Comparison of ENCODE assay signal across 25 mouse cellular contexts in the genomic region with DNA sequence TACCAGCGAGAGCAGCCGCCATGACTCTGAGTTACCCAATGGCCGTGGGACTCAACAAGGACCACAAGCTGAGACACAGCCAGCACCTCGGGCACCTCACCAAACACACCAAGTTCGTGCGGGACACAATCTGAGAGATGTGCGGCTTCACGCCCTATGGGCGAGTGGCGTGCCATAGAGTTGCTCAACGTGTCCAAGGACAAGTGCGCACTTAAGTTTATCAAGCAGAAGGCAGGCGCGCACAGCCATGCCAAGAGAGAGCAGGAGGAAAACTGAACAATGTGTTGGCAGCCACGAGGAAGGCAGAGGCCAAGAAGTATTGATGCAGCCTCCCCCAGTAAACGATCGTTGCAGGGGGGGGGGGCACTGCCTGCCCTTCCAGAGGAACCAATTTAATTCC. TPM values are rescaled to one million over a fixed set of nuclear protein-coding genes. Genes with fewer than 3 reads are reported as not detected.
DNase-seq lines count a peak whose midpoint lies in the region; ATAC-seq and TF ChIP-seq lines count a peak whose summit lies in the region.
"Had no signal": no experiment of that assay in that cellular context is flagged by ENCODE, and none has a peak within 500 bp of the region (broad histone marks: within the 10 kb centered on the region; RNA-seq: fewer than 3 reads in every experiment).

No protein-coding gene starts in this region.

- ATAC-seq in forebrain, postnatal 0 days = peak; percentile 36; the same call in 1 of the 2 replicates
- no peak for ATAC-seq in forebrain, embryonic 15.5 days (replicated peaks)
- ATAC-seq in midbrain, embryonic 11.5 days (ENCODE audit: low FRiP score) = no peak
- no peak for ATAC-seq in midbrain, embryonic 16.5 days
- ATAC-seq in lung, embryonic 16.5 days (ENCODE audit: low read depth) = peak; percentile 35; the same call in 1 of the 2 replicates
- no peak for ATAC-seq in CD4-positive, CD25-positive, alpha-beta regulatory T cell, adult 4 months
- ATAC-seq: forebrain, embryonic 16.5 days; hindbrain, postnatal 0 days had no signal

- H3K4me3 ChIP-seq in forebrain, postnatal 0 days (ENCODE audit: low read depth, low read length) = no peak overlapping the region
- H3K4me3 ChIP-seq in forebrain, embryonic 15.5 days = no peak overlapping the region
- H3K4me3 ChIP-seq in midbrain, embryonic 11.5 days (ENCODE audit: low read depth, low read length) = no peak overlapping the region
- no peak overlapping the region for H3K4me3 ChIP-seq in midbrain, embryonic 16.5 days (ENCODE audit: low read depth, low read length)
- no peak overlapping the region for H3K4me3 ChIP-seq in lung, embryonic 16.5 days (ENCODE audit: low read length)
- H3K4me3 ChIP-seq: embryonic facial prominence, embryonic 10.5 days; gastrocnemius, adult 2 months; left cerebral cortex, adult 2 months; limb, embryonic 10.5 days; megakaryocyte, embryonic 14.5 days; neural tube, embryonic 12.5 days had no signal

- H3K9me3 ChIP-seq in forebrain, postnatal 0 days (ENCODE audit: low read length) = no peaks in the 10 kb centered on the region
- no peaks in the 10 kb centered on the region for H3K9me3 ChIP-seq in forebrain, embryonic 15.5 days
- H3K9me3 ChIP-seq in midbrain, embryonic 11.5 days (ENCODE audit: control insufficient read depth, low read length) = no peaks in the 10 kb centered on the region
- no peaks in the 10 kb centered on the region for H3K9me3 ChIP-seq in midbrain, embryonic 16.5 days (replicated peaks; ENCODE audit: control insufficient read depth, low read length, poor library complexity, severe bottlenecking)
- no peaks in the 10 kb centered on the region for H3K9me3 ChIP-seq in lung, embryonic 16.5 days (ENCODE audit: control insufficient read depth, low read length)
- H3K9me3 ChIP-seq: embryonic facial prominence, embryonic 10.5 days; limb, embryonic 10.5 days; neural tube, embryonic 12.5 days had no signal

- TF ChIP-seq CTCF in forebrain, postnatal 0 days (IDR thresholded peaks at IDR 0.05; ENCODE audit: low read depth) = no peak

- DNase-seq in forebrain, postnatal 0 days = peak; percentile 27
- peak; percentile 47 for DNase-seq in midbrain, embryonic 11.5 days (ENCODE audit: low spot score, missing footprints)
- no peak for DNase-seq in natural killer cell, adult 2 months (ENCODE audit: low spot score in 2 of 2)
- DNase-seq: adrenal gland, adult 2 months; cerebellum, postnatal 36 days; gastrocnemius, adult 2 months; heart, adult 11 months; kidney, adult 2 months; kidney, postnatal 14 days; thymus, postnatal 25 days had no signal

- no peak overlapping the region for H3K4me2 ChIP-seq in forebrain, postnatal 0 days (ENCODE audit: low read depth)
- H3K4me2 ChIP-seq in forebrain, embryonic 15.5 days (replicated peaks) = no peak overlapping the region
- H3K4me2 ChIP-seq in midbrain, embryonic 11.5 days = no peak overlapping the region
- no peak overlapping the region for H3K4me2 ChIP-seq in midbrain, embryonic 16.5 days (ENCODE audit: low read length)
- no peak overlapping the region for H3K4me2 ChIP-seq in lung, embryonic 16.5 days (ENCODE audit: low read depth, low read length)
- H3K4me2 ChIP-seq: neural tube, embryonic 12.5 days had no signal

- no peak overlapping the region for H3K9ac ChIP-seq in forebrain, postnatal 0 days
- H3K9ac ChIP-seq in forebrain, embryonic 15.5 days (replicated peaks) = no peak overlapping the region
- H3K9ac ChIP-seq in midbrain, embryonic 11.5 days (ENCODE audit: low read length) = no peak overlapping the region
- no peak overlapping the region for H3K9ac ChIP-seq in midbrain, embryonic 16.5 days (ENCODE audit: low read depth, low read length)
- no peak overlapping the region for H3K9ac ChIP-seq in lung, embryonic 16.5 days (ENCODE audit: low read length)
- H3K9ac ChIP-seq: neural tube, embryonic 12.5 days had no signal

- 72% methylated on average over 17 of the region's 17 CpGs for WGBS in forebrain, postnatal 0 days
- 82% methylated on average over 17 of the region's 17 CpGs for WGBS in forebrain, embryonic 15.5 days
- WGBS in midbrain, embryonic 11.5 days = 92% methylated on average over 17 of the region's 17 CpGs
- WGBS in midbrain, embryonic 16.5 days = 87% methylated on average over 17 of the region's 17 CpGs
- WGBS in lung, embryonic 16.5 days = 73% methylated on average over 17 of the region's 17 CpGs

- H3K4me1 ChIP-seq in forebrain, postnatal 0 days (ENCODE audit: insufficient read depth) = no peaks in the 10 kb centered on the region
- peaks cover 5% of the 10 kb centered on the region; the same call in 1 of the 2 replicates for H3K4me1 ChIP-seq in forebrain, embryonic 15.5 days
- no peaks in the 10 kb centered on the region for H3K4me1 ChIP-seq in midbrain, embryonic 11.5 days (ENCODE audit: control insufficient read depth, insufficient read depth, low read length)
- no peaks in the 10 kb centered on the region for H3K4me1 ChIP-seq in midbrain, embryonic 16.5 days (ENCODE audit: control insufficient read depth, insufficient read depth, low read length)
- H3K4me1 ChIP-seq in lung, embryonic 16.5 days (replicated peaks; ENCODE audit: control insufficient read depth, insufficient read depth, low read length) = no peaks in the 10 kb centered on the region
- H3K4me1 ChIP-seq: neural tube, embryonic 12.5 days had no signal

- no peak overlapping the region for H3K27ac ChIP-seq in forebrain, postnatal 0 days (ENCODE audit: low read depth, low read length)
- H3K27ac ChIP-seq in forebrain, embryonic 15.5 days (replicated peaks) = no peak overlapping the region
- H3K27ac ChIP-seq in midbrain, embryonic 11.5 days (ENCODE audit: low read depth, low read length) = no peak overlapping the region
- H3K27ac ChIP-seq in midbrain, embryonic 16.5 days (ENCODE audit: low read length) = no peak overlapping the region
- no peak overlapping the region for H3K27ac ChIP-seq in lung, embryonic 16.5 days (ENCODE audit: low read length)
- H3K27ac ChIP-seq: embryonic facial prominence, embryonic 10.5 days; gastrocnemius, adult 2 months; hindbrain, postnatal 0 days; left cerebral cortex, adult 2 months; limb, embryonic 10.5 days; neural tube, embryonic 12.5 days; stomach, postnatal 0 days had no signal

- no peaks in the 10 kb centered on the region for H3K36me3 ChIP-seq in forebrain, postnatal 0 days (ENCODE audit: insufficient read depth)
- H3K36me3 ChIP-seq in forebrain, embryonic 15.5 days = no peaks in the 10 kb centered on the region
- H3K36me3 ChIP-seq in midbrain, embryonic 11.5 days (ENCODE audit: control insufficient read depth, insufficient read depth, low read length) = no peaks in the 10 kb centered on the region
- H3K36me3 ChIP-seq in midbrain, embryonic 16.5 days (ENCODE audit: control insufficient read depth, insufficient read depth, low read length) = no peaks in the 10 kb centered on the region
- H3K36me3 ChIP-seq in lung, embryonic 16.5 days (ENCODE audit: control insufficient read depth, insufficient read depth, low read length) = no peaks in the 10 kb centered on the region
- H3K36me3 ChIP-seq: embryonic facial prominence, embryonic 10.5 days; limb, embryonic 10.5 days; neural tube, embryonic 12.5 days had no signal

- no peaks in the 10 kb centered on the region for H3K27me3 ChIP-seq in forebrain, postnatal 0 days (ENCODE audit: insufficient read depth, low read length)
- no peaks in the 10 kb centered on the region for H3K27me3 ChIP-seq in forebrain, embryonic 15.5 days
- H3K27me3 ChIP-seq in midbrain, embryonic 11.5 days (ENCODE audit: control insufficient read depth, insufficient read depth, low read length) = no peaks in the 10 kb centered on the region
- no peaks in the 10 kb centered on the region for H3K27me3 ChIP-seq in midbrain, embryonic 16.5 days (ENCODE audit: control insufficient read depth, insufficient read depth, low read depth, low read length)
- H3K27me3 ChIP-seq in lung, embryonic 16.5 days (ENCODE audit: control insufficient read depth, insufficient read depth, low read depth, low read length) = no peaks in the 10 kb centered on the region
- H3K27me3 ChIP-seq: neural tube, embryonic 12.5 days had no signal

RNA-seq across cellular contexts. Expression of a gene that starts 10.5 kb away (rescaled TPM):
- total RNA-seq in forebrain, postnatal 0 days (2014; rRNA removed) = 92.2 and 96.0 TPM in 2 replicates
- 143 and 158 TPM in 2 replicates for polyA plus RNA-seq in forebrain, postnatal 0 days (2015; fragmentation: Nextera tagmentation; extraction: Ambion mirVana)
- polyA plus RNA-seq in forebrain, embryonic 15.5 days (2015; fragmentation: Nextera tagmentation; extraction: Ambion mirVana) = 193 and 201 TPM in 2 replicates
- polyA plus RNA-seq in midbrain, embryonic 11.5 days (2014; fragmentation: Nextera tagmentation; extraction: Ambion mirVana) = 173 and 183 TPM in 2 replicates
- 177 and 198 TPM in 2 replicates for polyA plus RNA-seq in midbrain, embryonic 16.5 days (2015; fragmentation: Nextera tagmentation; extraction: Ambion mirVana)
- polyA plus RNA-seq in lung, embryonic 16.5 days (2015; fragmentation: Nextera tagmentation; extraction: Ambion mirVana) = 167 and 177 TPM in 2 replicates
- 10 to 100 TPM; 32.9 to 39.6 TPM for polyA plus RNA-seq in CD4-positive, CD25-positive, alpha-beta regulatory T cell, adult 4 months (2017; shearing (Covaris generic))

RNA-seq across cellular contexts. Expression of a gene that starts 26.2 kb away (rescaled TPM):
- total RNA-seq in forebrain, postnatal 0 days (2014; rRNA removed) = 12.7 and 13.8 TPM in 2 replicates
- 8.7 and 10.2 TPM in 2 replicates for polyA plus RNA-seq in forebrain, postnatal 0 days (2015; fragmentation: Nextera tagmentation; extraction: Ambion mirVana)
- polyA plus RNA-seq in forebrain, embryonic 15.5 days (2015; fragmentation: Nextera tagmentation; extraction: Ambion mirVana) = 2.2 and 2.4 TPM in 2 replicates
- 7.1 and 8.3 TPM in 2 replicates for polyA plus RNA-seq in midbrain, embryonic 11.5 days (2014; fragmentation: Nextera tagmentation; extraction: Ambion mirVana)
- polyA plus RNA-seq in midbrain, embryonic 16.5 days (2015; fragmentation: Nextera tagmentation; extraction: Ambion mirVana) = 4.4 and 5.5 TPM in 2 replicates
- polyA plus RNA-seq in lung, embryonic 16.5 days (2015; fragmentation: Nextera tagmentation; extraction: Ambion mirVana) = 7.0 and 9.6 TPM in 2 replicates
- polyA plus RNA-seq in CD4-positive, CD25-positive, alpha-beta regulatory T cell, adult 4 months (2017; shearing (Covaris generic)) = under 1 TPM in 1 of 2 experiments, not detected in 1; 0.35 TPM

RNA-seq across cellular contexts. Expression of a gene that starts 38.5 kb away (rescaled TPM):
- total RNA-seq in forebrain, postnatal 0 days (2014; rRNA removed) = not detected in 2 replicates
- polyA plus RNA-seq in forebrain, postnatal 0 days (2015; fragmentation: Nextera tagmentation; extraction: Ambion mirVana) = not detected in 2 replicates
- not detected in 2 replicates for polyA plus RNA-seq in forebrain, embryonic 15.5 days (2015; fragmentation: Nextera tagmentation; extraction: Ambion mirVana)
- 0.08 and 0.14 TPM in 2 replicates for polyA plus RNA-seq in midbrain, embryonic 11.5 days (2014; fragmentation: Nextera tagmentation; extraction: Ambion mirVana)
- polyA plus RNA-seq in midbrain, embryonic 16.5 days (2015; fragmentation: Nextera tagmentation; extraction: Ambion mirVana) = 0.08 TPM in 1 of 2 replicates, not detected in the other
- 0.26 TPM in 1 of 2 replicates, not detected in the other for polyA plus RNA-seq in lung, embryonic 16.5 days (2015; fragmentation: Nextera tagmentation; extraction: Ambion mirVana)
- polyA plus RNA-seq in CD4-positive, CD25-positive, alpha-beta regulatory T cell, adult 4 months (2017; shearing (Covaris generic)) = not detected
- total RNA-seq: adrenal gland, adult 2 months; hematopoietic stem cell, adult 5-6 weeks; hindbrain, postnatal 0 days; midbrain, postnatal 0 days had no signal
- polyA plus RNA-seq: liver, embryonic 16.5 days; neural tube, embryonic 12.5 days had no signal

Comparison
In these comparisons a context has a peak if more than half of its experiments do, and no peak if none do; other contexts are left out.
1. ATAC-seq: peak in forebrain, postnatal 0 days (single experiment) and lung, embryonic 16.5 days (single experiment); none in forebrain, embryonic 15.5 days (single experiment), midbrain, embryonic 11.5 days (single experiment), midbrain, embryonic 16.5 days (single experiment) and CD4-positive, CD25-positive, alpha-beta regulatory T cell, adult 4 months (single experiment).
2. DNase-seq: peak in forebrain, postnatal 0 days (single experiment) and midbrain, embryonic 11.5 days (single experiment); none in natural killer cell, adult 2 months (0 of 2).